Mouse (Mus musculus) left cerebral cortex, adult 18-20 months (tissue): ENCODE measurements around the gene Pigr. TPM values are rescaled to one million over a fixed set of nuclear protein-coding genes. Genes with fewer than 3 reads are reported as not detected.

Experiments
- DNase-seq, 2 experiments: peaks; one replicate each; pipeline ENCODE4 v3.0.0; 2021 to 2022; ENCODE audit warnings: low spot score in 2 of 2, mixed read lengths in 1 of 2
- total RNA-seq, 2 experiments: library from RNA; stranded (reverse); gene quantifications; 2 replicates each; pipeline ENCODE4 v1.2.3; 2021

Pigr gene
- total RNA-seq, 2 experiments from 2014 or later, result not detected

GRCm38 (mm10) chr1:130829906-130830830 is 3.7 kb downstream of the Pigr start:
- no peak for DNase-seq

DNA sequence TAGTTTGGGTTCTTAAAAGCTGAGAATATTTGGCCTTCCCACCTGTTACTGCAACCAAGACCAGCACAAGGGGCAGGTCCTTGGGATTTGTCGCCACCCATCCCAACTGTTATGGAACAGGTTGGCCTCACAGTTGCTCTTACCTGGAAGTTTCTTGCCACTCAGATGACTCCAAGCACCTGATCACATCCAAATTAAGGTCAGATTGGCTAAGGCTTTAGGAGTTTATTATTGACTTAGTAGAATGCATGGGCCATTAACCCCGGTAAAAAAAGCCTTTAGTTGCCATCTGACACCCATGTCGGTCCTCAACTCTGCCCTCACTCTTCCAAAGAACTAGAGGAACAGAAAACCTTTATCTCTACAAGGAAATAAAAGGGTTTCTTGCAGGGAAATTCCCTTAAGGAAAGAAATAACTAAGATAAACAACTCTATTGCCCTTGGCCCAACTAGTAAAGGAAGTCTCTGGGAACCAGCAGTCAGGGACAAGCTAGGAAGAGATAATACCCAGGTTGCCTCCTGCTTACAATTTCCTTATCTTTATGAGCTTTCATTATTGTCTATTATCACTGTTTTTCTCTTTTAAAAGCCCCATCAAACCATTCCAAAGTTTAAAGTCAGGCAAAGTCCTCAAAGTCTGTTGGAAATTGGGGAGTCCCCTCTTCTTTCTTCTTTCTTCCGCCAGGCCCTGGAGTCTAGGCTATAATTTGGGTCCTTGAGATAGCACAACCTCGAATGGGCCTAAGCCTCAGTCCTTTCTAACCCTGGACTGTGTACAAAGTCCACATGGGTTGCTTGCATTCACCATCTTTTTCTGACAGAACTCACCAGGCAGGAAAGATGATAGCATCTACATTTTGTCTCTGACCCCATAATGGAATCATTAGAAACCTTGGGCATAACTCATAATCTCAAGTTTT is 6.0 kb downstream of the Pigr start:
- no peak for DNase-seq

- DNase-seq, result no peak
These were observed 8.9 kb downstream of the Pigr start for GRCm38 (mm10) chr1:130835161-130835936.

DNA sequence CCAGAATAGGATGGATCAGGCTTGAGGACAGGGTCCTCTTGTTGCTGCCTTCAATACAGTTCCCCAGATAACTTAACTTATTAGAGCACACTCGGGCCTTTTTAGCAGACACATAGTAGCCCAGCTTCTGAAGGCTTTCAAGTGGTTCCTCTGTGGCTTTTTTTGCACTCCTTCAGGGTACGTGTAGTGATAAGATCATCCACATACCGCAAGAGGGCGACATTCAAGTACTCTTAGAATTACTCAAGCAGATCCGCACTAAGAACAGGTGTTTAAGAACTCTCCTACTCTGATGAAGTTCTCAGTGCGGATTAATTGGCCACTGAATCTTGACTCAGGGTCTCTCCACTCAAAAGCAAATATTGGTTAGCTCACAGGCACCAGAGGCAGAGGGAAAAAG is 11.8 kb downstream of the Pigr start:
- DNase-seq, result no peak

DNA sequence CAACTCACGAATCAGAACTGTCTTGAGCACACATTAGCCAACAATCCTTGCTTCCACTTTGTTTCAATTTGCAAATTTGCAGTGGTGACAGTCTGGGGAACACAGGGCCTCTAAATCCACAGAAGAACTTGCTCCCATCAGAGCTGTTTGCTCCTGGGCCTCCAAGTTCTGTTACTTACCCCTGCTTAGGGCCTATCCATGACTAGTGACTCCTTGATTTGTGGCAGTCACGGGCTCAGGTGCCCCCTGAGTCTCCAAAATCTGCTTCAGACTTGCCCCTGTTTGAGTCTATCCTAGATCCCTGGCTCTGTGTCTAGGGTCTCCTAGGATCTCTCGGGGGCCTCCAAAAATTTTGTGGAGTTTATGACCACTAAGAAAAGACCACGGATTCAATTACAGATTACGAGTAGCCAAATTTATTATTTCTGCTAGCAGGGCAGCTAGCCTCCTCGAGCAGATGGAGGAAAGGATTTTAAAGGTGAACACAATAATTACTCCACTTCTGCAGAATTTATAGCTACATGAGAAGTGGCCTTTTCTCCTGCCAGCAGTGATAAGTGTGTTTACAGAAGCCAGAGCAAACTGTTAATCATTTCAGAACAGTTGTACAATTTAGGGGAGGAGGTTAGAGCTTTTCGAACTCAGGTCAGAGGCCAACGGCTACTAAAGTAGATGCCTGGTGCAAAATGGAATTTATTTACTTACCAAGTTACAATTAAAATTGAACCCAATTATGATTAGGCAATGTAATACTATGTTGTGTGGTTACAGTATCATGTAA is 14.3 kb downstream of the Pigr start:
- no peak for DNase-seq

DNA sequence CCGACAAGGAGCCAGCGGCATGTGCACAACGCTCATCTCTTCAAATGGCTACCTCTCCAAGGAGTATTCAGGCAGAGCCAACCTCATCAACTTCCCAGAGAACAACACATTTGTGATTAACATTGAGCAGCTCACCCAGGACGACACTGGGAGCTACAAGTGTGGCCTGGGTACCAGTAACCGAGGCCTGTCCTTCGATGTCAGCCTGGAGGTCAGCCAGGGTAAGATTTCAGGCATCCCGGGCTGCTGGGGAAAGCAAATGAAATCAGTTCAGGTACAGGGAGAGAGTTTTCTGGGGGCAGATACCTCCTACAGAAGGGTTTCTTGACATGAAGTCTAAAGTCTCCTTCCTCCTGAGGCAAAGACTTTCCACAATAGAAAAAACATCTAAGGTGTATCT is 15.1 kb downstream of the Pigr start:
- DNase-seq, result no peak

- DNase-seq, result no peak
These were observed 18.0 kb downstream of the Pigr start for GRCm38 (mm10) chr1:130844516-130844915.

- DNase-seq, result peak in 1 of 2 experiments; percentile 24
These were observed 23.2 kb downstream of the Pigr start for GRCm38 (mm10) chr1:130849530-130850214.

GRCm38 (mm10) chr1:130850405-130850804 is 23.9 kb downstream of the Pigr start:
- DNase-seq, result no peak

DNA sequence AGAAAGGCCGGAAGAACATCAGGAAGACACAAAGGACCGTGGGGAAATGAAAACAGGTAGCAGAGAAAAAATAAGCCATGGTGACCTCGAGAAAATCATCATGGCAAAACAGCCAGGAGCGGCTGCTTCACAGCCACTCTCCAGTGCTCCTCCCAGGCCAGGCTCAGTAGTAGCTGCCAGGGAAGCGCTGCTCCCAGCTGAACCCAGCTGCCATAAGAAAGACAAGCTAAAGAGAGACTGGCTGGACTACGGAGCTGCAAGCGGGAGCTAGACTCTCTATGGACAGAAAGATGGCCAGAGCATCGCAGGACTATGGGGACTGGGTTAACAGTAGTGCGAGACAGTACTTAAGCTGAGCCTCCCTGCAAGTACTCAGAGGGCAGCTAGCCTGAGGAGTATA is 28.3 kb downstream of the Pigr start:
- DNase-seq, result no peak

DNA sequence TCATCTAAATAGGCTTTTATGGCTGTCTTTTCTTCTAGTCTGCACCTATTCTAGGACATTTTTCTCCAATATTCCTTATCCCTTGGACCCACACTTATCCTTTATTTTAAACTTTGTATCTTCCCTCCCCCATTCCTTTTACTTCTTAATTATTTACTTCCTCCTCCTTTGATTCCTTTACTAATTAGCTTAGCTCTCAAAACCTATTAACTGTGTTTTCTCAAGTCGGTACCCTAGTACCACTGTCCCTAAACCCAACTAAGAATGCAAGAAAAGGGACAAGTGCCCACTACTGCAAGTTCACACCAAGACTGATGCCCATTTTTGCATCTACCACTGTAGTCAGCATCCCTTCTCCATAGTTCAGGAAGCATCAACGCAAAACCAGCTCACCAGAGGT is 29.2 kb downstream of the Pigr start:
- DNase-seq, result no peak

DNA sequence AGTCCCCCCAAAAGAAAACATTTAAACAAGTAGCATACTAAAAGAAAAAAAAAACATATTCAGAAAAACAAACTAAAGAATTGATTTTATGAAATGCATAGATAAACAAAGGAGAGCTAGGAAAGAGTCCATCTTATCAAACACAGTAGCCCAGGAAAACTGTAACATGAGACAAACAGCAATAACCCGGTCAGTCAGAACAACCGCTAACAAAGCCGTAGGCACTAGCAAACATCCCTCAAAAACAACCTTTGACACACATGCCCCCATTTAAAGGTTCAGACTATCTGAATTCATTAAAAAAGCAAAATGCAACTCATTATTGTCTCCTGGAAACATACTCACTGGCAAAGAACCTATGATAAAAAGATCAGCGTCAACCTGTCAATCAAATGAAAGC is 31.0 kb downstream of the Pigr start:
- DNase-seq, result no peak

GRCm38 (mm10) chr1:130864238-130864637 is 37.8 kb downstream of the Pigr start:
- DNase-seq, result peak in 1 of 2 experiments; percentile 25

DNA sequence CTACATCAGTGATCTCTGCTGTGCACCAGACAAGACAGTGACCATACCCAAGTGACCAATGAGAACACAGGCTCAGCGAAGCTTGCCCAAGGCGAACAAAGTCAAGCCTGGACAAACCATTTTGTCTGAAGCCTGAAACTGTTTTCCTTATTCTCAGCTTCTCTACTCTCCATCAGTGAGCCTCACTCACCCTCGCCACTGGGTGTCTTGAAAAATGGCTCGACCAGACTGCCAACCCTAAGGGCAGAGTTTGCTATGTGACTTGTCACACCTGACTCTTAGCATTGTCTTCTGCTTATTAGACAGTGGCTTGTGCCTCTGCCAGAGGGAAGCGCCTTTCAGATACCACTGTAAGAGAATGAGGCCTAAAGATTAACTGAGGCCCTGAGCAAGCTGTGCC is 38.3 kb downstream of the Pigr start:
- DNase-seq, result no peak

DNA sequence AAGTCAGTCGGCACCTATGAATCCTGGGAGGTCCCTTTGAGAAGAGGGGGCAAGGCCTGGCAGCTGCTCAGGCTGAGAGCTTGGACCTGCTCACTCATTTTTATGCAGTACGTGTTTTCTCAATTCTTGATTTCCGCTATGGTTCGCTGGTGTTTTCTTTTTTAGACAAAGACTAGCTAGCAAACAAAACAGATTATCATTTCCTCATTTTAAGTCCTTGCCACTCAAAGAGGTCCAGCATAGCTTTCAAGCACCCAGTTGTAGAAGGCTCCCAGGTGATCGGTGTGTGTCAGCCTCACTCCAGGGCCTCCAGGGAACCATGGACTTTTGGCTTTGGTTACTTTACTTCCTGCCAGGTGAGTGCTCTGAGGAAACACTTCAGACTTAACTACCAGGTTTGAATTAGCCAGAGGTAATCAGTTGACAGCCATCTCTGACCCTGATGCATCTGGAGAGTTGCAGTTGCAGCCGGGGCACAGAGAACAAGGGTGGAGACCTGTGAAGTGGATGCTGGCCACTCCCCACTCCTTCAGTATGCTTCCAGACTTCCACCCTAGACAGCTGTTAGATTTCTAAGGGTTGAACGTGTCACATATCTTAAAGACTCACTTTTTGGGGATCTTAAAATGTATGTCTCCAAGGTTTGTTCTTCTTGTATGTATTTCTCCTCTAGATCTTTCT is 39.2 kb downstream of the Pigr start, which contains the start of gene Fcmr:
Gene Fcmr (plus strand): TSS at position 129 of the 681 bp plus-strand sequence.
- DNase-seq, result no peak

DNA sequence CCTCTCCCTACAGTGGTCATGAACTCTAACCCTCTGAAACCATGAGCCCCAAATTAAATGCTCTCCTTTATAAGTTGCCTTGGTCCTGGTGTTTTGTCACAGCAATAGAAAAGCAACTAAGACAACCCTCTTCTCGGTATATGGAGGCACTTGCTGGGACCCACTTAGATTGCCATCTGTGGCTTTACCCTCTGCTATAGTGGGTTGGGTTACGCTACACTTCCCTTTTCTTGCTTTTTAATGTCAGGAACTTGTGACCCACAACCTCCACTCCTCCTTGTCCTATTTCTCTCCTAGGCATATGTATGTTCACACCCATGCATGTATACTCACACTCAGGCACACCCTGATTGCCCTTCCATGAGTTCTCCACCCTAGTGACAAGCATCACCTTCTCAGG is 46.4 kb downstream of the Pigr start:
- DNase-seq, result no peak

- DNase-seq, result peak; percentile 44 to 48
These were observed 48.7 kb downstream of the Pigr start for GRCm38 (mm10) chr1:130875139-130875538.

DNA sequence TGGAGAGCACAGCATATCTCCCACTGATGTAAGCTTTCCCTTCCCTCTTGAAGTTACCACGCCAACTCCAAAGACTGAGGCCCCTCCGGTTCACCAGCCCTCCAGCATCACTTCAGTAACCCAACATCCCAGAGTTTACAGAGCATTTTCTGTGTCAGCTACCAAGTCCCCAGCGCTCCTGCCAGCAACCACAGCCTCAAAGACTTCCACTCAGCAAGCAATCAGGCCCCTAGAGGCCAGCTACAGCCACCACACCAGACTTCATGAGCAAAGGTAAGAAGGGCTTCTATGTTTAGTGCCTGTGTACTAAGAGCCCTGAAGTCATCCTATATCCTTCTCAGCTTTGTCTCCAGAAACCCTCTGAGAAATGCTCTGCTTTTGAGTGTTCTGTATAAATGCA is 49.4 kb downstream of the Pigr start:
- no peak for DNase-seq

- DNase-seq, result peak; percentile 46 to 57
These were observed 50.5 kb downstream of the Pigr start for GRCm38 (mm10) chr1:130876931-130877509.
